Mouse (Mus musculus) gastrocnemius, postnatal 36 days (tissue): ENCODE measurements around the gene Mlc1. TPM values are rescaled to one million over a fixed set of nuclear protein-coding genes. Genes with fewer than 3 reads are reported as not detected.

Experiments
- DNase-seq, 2 experiments: peaks; one replicate each; pipeline ENCODE4 v3.0.0; 2022
- intact Hi-C: fragments of 180-260 bp; cut with DNase I; formaldehyde crosslinking; loops from one replicate; pipeline ENCODE4 v1.15.1; 2025
- long read RNA-seq, 2 experiments: library from polyadenylated mRNA; stranded (forward); transcript quantifications; one replicate each; pipeline ENCODE4 v2.0.0; 2021
- total RNA-seq, 2 experiments: library from RNA; stranded (reverse); gene quantifications; 2 replicates each; pipeline ENCODE4 v1.2.3; 2021

Gene Mlc1
- not detected for total RNA-seq
- long read RNA-seq, experiment 1 = 0 reads
- long read RNA-seq, experiment 2 = 0 reads

DNA sequence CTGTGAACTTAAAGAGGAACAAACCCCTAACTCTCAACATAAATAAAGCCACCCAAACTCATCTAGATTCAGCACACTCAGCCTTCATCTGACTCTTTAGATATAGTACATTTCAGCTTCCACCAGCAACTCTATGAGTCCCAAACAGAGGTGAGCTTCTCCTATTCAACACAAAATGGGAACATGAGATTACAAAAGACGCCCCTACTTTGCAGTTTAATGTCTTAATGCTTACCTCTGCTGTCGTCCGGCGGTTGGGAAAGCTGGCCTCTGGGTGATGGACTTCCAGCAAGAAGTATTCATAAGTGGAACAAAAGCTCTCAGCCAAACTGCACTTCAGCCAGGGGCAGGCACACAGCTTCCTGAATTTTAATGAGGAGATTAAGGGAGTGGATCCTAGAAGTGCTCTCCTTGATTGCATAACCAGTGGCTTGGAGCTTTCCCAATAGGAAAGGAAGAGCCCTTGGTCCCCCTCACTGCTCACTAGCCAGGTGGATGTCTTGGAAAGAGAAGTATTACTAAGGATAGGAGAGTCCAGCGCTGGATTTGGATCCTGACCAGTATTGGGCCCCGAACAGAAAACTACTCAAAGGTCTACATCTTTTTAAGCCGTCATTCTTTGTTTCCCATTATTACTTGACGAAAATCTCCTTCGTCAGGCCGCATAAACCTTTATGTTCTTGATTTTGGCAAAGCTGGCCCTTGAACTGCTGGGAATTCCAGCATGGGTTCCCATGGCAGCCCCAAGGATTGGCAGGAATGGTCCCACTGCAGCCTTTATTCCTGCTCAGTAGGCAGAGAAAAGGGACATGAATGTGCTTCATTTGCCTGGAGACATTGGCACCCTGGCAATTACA, at the start of gene Mlc1:
Mlc1 (minus strand) TSS at position 727 of the 857 bp plus-strand sequence.
- intact Hi-C loops = no loop called here
- DNase-seq = no peak

DNA sequence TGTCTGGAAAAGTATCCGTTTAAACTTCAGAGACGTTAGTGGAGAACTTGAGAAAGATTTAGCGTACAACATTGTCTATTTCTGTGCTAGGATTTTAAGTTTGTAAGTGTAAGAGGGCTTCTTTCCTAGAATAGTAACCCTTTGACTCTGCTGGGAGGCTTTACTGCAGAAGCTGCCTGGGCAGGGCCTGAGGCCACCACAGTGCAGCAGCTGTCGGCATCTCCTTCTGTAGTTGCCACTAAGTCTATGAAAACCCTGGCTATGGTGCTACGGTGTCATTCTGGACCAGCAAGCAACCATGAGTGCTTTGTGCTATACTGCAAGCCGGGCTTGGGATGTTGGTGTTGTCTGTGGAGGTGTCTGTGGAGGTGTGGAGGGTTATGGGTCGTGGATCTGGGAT, 41.7 kb upstream of the Mlc1 start:
- intact Hi-C loops = no loop called here
- no peak for DNase-seq

DNA sequence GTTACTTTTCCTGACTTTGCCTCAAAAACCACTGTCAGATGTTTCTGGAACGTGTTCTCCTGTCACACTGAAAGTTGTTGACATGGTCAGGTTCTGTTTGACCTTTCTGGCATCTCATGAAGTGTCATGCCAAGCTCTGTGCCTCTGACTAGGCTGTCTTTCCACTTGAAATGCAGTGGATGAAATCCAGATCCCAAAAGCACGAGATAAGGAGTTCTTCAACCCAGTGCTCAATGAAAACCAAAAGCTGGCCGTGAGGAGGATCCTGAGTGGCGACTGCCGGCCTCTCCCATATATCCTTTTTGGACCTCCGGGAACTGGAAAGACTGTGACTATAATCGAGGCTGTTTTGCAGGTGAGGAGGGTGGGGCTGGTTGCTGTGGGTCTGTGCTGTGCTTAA, 41.3 kb upstream of the Mlc1 start:
- intact Hi-C loops = no loop called here
- DNase-seq = no peak

DNA sequence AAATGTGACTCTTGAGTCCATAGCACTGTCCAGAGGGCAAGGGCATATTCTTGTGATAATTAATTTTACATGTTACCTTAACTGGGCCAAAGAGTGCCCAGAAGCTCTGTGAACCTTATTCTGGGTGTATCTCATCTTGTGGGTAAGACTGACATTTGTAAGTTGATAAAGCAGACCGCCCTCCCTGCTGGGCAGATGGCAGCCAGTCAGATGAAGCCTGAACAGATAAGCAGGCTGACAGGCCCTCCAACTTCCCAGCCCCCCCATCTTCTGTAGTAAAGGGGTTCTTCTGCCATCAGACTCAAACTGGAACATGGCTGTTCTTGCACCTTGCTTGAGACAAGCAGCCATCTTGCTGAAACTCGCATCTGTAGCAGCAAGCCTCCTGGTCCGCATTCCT, 37.9 kb upstream of the Mlc1 start:
- intact Hi-C loops = no loop called here
- DNase-seq = no peak

DNA sequence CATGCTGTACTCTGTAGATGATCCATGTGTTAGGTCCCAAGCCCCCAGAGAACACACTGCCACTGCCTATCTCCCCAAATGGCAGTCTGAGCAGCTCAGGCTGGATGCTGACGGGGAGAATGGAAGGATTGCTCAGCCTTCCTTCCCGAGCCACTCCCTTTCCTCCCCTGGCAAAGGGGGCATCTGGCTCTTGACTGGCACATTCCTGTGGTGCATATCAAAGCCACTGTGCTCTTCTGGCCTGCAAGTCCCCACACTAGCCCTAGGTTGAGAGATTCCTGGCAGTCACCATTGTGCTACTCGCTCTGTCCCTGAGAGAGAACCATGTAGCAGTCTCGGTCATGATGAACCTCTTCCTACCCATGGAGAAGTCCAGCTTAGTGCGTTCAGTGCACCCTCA, 29.0 kb upstream of the Mlc1 start:
- no peak for DNase-seq
- intact Hi-C loops = no loop called here

DNA sequence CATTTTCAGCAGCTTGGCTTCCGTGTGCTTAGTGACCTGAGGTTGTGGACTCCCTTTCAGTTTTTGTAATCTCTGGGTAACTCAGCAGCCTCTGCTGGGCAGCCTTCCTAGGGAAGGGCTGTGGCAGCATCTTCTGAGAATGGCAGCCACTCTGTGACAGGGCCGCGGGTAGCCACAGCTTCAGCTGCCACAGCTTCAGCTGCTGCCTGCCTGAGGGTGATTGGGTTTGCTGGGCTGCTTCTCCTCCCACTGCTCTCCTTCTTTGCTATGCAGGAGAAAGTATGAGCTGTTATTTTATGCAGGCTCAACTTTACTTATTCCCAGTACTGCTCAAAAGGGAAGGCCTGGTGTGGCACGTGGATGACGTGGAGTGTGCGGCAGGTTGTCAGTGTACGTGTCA, 28.2 kb upstream of the Mlc1 start:
- intact Hi-C loops = no loop called here
- DNase-seq = no peak

DNA sequence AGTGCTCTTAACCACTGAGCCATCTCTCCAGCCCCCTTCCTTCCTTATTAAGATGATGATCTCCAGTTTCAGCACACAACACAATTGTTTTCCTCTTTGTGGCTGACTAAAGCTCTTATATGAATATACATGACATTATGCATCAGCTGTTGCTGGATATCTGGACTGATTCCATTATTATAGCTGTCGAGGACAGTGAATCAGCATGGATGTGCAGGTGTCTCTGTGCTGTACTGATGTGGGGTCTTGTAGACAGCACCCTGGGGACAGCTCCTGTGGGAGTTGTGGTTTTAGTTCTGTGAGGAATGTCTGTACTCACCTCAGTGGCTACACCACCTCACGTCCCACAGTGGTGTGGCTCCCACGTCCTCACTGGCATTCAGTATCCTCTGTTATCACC, 22.4 kb upstream of the Mlc1 start:
- DNase-seq = no peak
- intact Hi-C loops = no loop called here

DNA sequence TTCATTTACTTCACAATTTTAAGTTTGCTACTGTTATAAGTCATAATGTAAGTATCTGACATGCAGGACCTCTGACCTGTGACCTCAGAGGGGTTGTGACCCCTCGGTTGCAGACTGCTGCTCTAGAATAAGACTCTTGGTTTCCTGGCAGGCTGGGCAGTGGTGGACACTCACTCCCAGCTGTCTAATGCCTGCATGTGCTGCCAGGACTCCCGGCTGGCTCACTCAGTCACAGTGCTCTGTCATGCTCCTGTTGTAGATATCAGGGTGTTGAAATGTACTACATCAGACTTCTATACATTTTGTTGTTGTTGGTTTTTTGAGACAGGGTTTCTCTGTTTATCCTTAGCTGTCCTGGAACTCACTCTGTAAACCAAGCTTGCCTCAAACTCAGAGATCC, 21.6 kb upstream of the Mlc1 start:
- no peak for DNase-seq
- intact Hi-C loops = no loop called here

DNA sequence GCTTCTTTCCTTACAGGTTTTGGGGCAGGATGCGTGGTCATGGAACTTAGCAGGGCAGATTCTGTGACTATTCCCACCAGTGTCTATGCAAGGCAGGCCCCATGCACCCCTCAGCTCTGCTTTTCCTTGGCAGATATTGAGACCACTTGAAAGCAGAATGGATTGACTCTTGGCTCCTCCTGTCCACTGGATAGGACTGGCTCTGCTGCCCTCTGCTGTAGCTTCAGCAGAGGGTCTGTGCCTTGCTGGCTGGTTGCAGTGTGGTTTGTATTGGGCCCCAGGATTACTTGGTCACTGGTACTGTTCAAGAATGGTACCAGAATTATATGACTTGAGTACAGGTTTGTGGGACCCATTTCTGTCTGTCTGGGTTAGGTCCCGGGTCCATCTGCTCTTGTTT, 20.3 kb upstream of the Mlc1 start:
- DNase-seq = no peak
- intact Hi-C loops = no loop called here

DNA sequence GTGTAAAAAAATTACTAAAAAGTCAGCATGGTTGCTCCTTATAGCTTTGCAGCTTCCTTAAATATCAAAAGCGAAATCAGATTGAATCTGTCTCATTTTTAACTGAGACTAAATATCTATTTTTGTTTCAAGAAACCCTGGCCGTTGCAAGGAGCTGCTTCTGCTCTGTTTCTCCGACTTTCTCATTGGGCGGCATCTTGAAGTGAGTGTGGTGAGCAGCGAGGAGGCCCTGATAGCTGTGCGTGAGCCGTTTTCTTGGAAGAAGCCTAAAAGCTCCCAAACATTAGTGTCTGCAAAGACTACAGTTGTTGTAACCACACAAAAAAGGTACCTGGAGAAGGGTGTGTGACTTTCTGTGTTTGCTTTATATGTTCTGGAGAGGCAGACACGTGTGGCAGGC, 19.8 kb upstream of the Mlc1 start:
- intact Hi-C loops = no loop called here
- DNase-seq = no peak

DNA sequence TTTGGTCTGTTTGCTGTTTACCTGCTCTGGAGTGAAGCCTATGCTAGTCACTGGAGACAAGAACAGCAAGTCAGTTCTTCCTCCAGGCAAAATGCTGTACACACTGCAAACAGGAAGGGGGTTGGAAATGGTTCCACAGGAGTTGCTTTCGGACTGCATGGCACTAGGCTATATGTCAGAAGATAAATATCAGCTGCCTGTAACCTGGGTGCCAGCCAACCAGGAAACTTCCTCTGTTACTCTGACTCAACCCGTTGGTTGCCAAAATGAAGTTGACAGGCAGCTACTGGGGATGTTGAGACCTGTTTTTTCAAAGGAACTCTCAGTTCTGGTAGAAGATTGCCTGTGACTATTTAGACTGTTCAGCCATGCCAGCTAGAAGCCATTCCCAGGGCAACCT, 10.4 kb upstream of the Mlc1 start:
- no peak for DNase-seq
- intact Hi-C loops = no loop called here

DNA sequence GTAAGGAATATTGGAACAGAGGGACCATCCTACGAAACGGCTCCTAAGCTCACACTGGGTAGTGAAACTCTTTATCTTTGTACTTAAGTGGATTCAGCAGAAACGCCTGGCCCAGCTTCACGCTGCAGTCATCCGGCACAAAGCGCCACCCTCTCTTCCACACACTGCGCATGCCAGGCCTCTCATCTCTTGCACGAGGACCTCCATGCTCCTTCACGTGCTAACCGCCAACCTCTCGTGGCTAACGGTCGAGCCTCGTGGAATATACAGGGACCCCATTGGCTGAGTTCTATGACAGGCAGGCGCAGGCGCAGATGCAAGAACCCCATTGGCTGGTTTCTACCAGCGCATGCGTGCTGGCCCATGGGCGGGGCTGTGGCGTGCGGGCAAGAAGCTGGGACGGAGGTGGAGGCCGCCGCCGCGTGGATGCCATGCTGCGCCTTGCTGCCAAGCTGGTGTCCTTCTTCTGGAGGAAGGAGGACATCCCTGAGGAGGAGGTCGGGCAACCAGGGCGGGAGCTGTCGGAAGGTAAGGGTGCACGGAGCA, 3.8 kb upstream of the Mlc1 start, which contains the start of gene Mov10l1:
Mov10l1 (plus strand) TSS at position 376 of the 546 bp plus-strand sequence.
- no peak for DNase-seq
- intact Hi-C loops = no loop called here

DNA sequence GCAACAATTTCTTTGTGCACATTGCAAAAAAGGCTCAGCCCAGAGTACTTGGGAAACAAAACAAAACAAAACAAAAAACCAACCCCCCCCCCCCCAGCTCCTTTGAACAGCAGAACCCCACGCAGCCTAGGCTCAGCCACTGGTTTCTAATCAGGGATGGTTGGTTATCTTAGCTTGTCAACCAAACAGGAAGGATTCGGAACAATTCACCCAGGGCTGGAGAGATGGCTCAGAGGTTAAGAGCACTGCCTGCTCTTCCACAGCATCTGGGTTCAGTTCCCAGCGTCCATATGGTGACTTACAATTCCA, 285 bp upstream of the Mlc1 start:
- intact Hi-C loops = no loop called here
- no peak for DNase-seq

DNA sequence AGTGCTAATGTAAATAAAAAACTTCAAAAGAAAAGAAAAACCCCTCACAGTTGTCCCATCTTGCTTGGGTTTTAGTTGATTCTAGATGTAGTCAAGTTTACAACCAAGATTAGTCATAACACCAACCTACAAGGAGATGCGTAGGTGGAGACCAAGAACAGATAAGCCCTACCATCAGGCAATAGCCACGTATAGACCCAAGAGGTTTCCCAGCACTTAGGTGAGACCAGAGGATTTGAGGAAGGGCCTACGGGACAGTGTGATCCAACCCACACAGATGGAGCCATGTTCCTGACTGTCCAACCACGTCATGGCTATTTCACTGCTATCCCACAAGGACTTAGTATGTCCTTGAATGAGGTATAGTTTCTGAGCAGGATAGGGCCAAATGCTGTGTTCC, 6.5 kb downstream of the Mlc1 start:
- intact Hi-C loops = no loop called here
- DNase-seq = no peak

DNA sequence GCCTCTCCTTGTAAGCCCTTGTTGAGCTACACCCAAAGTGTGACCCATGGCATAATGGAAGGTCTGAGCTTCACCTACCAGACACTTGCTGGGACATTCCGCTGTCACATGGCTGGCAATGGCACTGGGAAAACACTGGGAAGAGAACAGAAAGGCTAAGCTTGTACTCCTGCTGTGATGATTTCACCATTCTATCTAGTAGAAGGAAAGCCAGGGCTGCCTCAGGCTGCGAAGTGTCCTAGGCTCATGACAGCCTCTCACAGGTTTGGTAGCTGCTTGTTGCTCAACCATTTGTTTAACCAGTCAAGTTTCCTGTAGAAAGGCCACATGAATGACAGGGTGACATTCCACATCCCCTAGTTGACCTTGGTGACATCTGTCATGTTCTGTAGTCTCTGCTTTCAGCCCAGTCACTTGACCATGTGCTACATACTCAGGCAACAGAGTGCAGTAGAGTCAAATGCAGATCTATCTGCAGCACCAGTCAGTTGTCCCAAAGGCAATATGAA, 14.7 kb downstream of the Mlc1 start:
- intact Hi-C loops = no loop called here
- no peak for DNase-seq

DNA sequence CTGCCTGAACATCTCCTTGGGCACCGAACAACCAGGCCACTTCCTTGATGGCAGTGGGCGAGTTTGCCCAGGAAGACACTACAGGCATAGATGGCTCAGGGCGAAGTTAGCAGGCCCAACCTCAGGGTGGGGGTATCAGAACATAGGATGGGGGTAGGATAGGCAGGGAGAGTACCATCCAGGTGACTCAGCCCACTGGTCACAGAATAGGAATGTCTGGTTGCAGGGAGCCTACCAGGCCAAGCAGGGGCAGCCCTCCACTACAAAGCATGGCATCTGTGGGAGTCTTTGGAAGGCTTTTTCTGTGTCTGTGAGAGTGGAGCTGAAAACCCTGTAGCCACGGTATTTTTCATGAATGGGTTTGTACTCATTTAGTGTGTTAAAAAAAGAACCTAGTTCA, 21.3 kb downstream of the Mlc1 start:
- intact Hi-C loops = no loop called here
- no peak for DNase-seq

DNA sequence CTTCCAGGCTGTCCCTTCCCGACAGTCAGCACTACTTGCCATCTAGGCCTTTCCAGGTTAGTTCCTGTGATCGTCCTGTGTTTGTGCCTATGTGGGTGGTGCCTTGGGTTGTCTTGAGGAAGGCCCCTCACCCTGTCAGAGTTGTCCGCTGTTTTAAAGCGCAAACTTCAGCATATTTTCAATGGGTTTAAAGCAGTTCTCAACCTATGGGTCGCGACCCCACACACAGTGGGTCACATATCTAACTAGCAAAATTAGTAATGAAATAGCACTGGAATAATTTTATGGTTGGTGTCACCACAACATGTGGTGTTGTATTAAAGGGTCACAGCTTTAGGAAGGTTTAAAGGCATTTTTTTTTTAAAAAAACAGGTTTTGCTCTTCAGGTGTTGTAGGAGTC, 23.5 kb downstream of the Mlc1 start:
- no peak for DNase-seq
- intact Hi-C loops = no loop called here

DNA sequence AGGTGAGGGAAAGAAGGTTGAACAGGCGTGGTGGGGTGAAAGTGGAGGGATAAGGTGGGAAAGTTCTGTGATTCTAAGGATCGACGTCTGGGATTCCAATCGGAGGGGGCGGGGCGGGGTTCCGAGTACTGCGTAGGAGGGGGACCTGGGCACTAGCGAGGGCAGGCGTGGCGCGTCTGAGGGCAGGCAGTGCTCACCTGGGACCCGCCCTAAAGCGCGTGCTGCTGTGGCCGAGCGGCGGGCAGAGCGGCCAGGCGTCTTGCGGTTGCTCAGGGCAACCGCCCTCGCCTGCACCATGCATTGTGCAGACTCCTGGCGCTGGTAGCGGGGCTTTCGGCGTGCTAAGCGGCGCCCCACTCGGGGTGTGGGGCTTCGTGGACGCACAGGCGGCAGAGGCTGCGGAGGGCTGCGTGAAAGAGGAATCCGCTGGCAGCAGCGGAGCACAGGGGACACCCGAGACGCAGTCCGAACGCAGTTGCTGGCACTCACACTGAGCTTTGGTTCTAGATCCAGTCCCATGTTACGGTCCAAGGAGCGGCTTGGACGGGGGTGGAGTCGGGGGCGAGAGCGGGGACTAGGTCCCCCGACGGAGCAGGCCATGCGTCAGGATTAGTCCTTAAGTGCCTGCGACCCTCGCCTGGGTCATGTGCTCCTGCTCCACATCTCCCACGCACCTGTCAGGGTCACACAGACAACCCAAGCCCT, 24.3 kb downstream of the Mlc1 start, which contains the start of gene Ttll8:
Ttll8 (minus strand) TSS at position 51 of the 705 bp plus-strand sequence.
- no peak for DNase-seq
- intact Hi-C loops = no loop called here

DNA sequence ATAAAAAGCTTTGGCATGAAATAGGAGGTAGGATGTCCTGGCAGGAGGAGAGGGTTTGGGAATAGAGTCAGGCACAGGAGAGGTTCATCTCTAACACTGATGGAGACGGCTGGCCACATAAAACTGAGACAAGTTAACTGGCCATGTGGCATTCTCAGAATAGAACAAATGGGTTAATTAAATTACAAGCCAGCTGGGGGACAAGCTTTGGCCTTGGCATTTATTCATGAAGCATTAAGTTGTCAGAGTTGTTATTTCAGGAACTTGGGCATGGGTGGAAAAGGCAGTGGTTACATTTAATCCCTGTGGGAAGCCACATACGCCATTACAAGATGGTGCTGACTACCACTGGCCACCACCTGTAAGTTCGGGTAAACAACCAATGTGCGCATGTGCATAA, 27.6 kb downstream of the Mlc1 start:
- intact Hi-C loops = no loop called here
- no peak for DNase-seq

DNA sequence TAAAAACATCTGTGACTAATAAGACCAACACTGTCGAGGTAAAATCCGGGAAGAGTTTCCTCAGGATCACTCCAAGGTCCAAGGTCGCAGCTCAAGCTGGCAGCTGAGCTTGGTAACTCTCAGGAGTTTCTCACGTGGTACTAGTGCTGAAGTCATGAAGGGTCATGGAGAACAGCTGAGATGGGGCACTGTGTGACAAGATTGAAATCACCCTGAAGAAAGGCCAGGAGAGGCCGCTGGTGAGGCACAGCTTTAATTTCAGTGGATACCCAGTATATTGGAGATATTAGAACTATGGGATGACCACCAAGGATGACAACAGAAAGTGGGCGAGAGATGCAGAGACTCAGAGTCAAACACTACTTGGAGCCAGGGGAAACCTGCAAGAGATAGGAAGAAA, 32.0 kb downstream of the Mlc1 start:
- no peak for DNase-seq
- intact Hi-C loops = no loop called here

DNA sequence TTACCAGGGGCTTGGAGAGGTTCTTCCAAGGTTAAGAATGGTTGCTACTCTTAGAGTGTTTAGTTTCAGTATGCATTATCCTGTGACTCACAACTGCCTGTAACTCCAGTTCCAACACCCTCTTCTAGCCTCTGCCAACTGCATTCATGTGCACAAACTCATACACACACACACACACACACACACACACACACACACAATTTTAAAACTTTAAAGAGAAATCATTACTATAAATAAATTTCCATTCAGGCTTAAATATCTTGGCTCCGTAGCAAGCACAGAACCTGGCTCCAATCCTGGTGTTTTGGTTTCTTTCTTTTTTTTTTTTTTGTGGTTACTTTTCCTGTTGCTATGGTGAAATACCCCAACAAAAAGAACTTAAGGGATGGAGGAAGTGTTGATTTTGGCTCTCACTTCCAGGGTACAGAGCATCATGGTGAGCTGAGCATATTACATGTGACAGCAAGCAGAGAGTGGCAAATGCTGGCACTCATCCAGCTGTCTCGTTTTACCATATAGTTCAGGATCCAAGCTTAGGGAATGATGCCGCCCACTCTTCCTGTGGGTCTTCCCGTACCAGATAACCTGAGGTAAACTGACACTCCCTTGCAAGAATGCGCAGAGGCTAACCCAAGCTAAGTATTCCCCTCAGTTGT, 34.8 kb downstream of the Mlc1 start:
- intact Hi-C loops = no loop called here

More for the DNA sequence above, 34.8 kb downstream of the Mlc1 start:
- DNase-seq = no peak
